Mouse (Mus musculus): Measurements from ENCODE around the gene Iqgap3.

DNA sequence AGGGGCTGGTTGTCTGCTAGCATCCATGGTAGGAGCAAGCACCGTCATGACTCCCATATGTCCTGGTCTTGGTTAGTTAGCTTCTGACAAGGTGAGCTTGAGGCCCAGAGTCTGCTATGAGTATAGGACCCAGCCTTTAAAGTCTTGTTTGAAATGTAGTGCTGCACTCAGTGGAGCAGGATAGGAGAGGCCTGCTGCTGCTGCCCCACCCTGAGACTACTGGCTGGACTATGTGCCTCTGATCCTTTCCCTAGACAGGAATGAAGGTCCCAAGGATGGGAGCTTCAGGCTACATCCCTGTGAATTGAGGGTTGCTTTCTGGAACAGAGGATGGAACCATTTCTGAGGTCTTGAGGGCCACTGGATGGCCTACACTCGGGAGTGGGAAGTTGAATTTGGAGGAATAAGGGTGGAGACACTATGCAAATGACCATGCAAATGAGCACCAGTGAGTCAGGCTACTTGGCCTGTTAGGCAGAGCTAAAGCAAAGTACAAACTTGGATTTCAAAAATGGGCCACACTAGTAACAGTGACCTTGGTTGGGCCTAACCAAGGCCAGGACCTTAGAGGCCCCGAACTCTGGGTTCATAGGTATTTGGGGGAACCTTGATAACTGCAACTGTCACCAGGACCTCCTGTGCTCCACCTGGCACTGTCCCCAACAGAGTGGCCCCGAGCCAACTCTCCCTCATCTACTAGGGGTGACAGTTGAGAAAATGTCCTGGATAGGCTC, 67.2 kb downstream of the Iqgap3 start:
- TF ChIP-seq CTCF (conservative IDR thresholded peaks at IDR 0.05; ENCODE audit: low read length) (no peak), POU5F1 (IDR thresholded peaks at IDR 0.05; ENCODE audit: borderline replicate concordance, low read length) (no peak)
